Mouse (Mus musculus) thymus, postnatal 0 days (tissue): ENCODE measurements around the gene Gm45837. TPM values are rescaled to one million over a fixed set of nuclear protein-coding genes. Genes with fewer than 3 reads are reported as not detected.
"Not testable (repeated sequence)": the region's sequence is repeated elsewhere in the genome, so short reads cannot be mapped to it uniquely, and the experiment has no call there.

Source experiments
- DNase-seq: peaks from one replicate; pipeline ENCODE4 v3.0.0-alpha.2; 2015; ENCODE audit warnings: low spot score
- microRNA counts: library from miRNA; unstranded; fragments of <30 nt; microRNA quantifications from one replicate; lab custom pipeline; 2015
- microRNA-seq: library from miRNA; unstranded; fragments of <30 nt; microRNA quantifications from one replicate; pipeline ENCODE4, GENCODE M21; 2016; ENCODE audit warnings: borderline number of aligned reads
- polyA plus RNA-seq: library from polyadenylated mRNA; unstranded; fragments of >200 nt; fragmentation: Nextera tagmentation; extraction: Ambion mirVana; gene quantifications from 2 replicates; pipeline ENCODE4 v1.2.1, GENCODE M21; 2015

Gene Gm45837
- polyA plus RNA-seq, 1 experiment from 2014 or later = not detected

GRCm38 (mm10) chr7:101549266-101549665 is 138.6 kb downstream of the Gm45837 start:
- no peak for DNase-seq

GRCm38 (mm10) chr7:101550686-101551485 is 140.2 kb downstream of the Gm45837 start:
- peak; percentile 53 for DNase-seq

- DNase-seq = no peak
Observed at GRCm38 (mm10) chr7:101551530-101551929, 140.8 kb downstream of the Gm45837 start.

DNA sequence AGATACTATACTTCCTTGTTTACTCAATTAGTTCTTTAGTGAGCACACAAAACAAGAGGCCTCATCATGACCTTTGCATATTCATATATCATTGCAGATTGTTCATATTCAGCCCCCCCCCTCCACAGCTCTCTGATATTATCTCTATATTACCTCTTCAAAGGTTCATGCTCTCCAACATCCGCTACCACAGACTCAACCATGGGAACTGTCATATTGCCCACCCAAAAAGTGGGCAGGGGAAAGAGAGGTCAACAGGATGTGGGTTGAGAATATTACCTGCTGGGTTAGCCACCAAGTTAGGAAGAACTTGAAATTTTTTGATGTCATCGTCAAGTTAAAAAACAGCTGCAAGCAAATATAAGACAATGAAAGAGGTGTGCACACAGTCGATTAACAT is 144.8 kb downstream of the Gm45837 start:
- DNase-seq = peak; percentile 44

GRCm38 (mm10) chr7:101557391-101557790 is 146.7 kb downstream of the Gm45837 start:
- no peak for DNase-seq

- DNase-seq = not testable (repeated sequence)
Observed at GRCm38 (mm10) chr7:101559393-101559792, 148.7 kb downstream of the Gm45837 start.

MicroRNAs within 50 kb of the gene (microRNA counts, 519-probe panel; counts per million panel counts)
- 473 counts per million, percentile 71 among the panel's probes with 10 or more counts for microRNA mmu-miR-139-3p (lab: Ali Mortazavi, UCI)
- 473 counts per million, percentile 71 among the panel's probes with 10 or more counts for microRNA mmu-miR-139-5p (lab: Ali Mortazavi, UCI)

Small RNA genes within 50 kb of the gene (microRNA-seq; reads per million reads assigned to microRNA genes)
- gene Mir139 = 2,145 reads per million, percentile 78 among the genes with 10 or more reads in this experiment

Other genes starting within 250 kb of the Gm45837 start
- 28.5 and 29.7 TPM in 2 replicates for gene Atg16l2, start 108.6 kb upstream of the Gm45837 start, polyA plus RNA-seq
- gene Stard10, start 93.8 kb upstream of the Gm45837 start, polyA plus RNA-seq = 12.3 and 14.6 TPM in 2 replicates
- gene Arap1, start 62.8 kb upstream of the Gm45837 start, polyA plus RNA-seq = 31.1 and 34.4 TPM in 2 replicates
- 5.7 and 7.9 TPM in 2 replicates for gene Pde2a, start 10.8 kb downstream of the Gm45837 start, polyA plus RNA-seq
- gene Art2b, start 174.7 kb downstream of the Gm45837 start, polyA plus RNA-seq = 0.22 and 0.30 TPM in 2 replicates